Mouse (Mus musculus) heart, adult 2 months (tissue): Measurements from ENCODE around the gene Galnt9. TPM values are rescaled to one million over a fixed set of nuclear protein-coding genes. Genes with fewer than 3 reads are reported as not detected.

ENCODE experiments used
- DNase-seq, 2 experiments: peaks; one replicate each; pipeline ENCODE4 v3.0.0; 2021
- H3K27ac ChIP-seq: fragments of 200-600 bp; 2 replicates; pipeline ENCODE4 v1.8.1; 2022
- H3K27me3 ChIP-seq: fragments of 200-500 bp; 2 replicates; pipeline ENCODE4 v1.6.1; 2012; ENCODE audit warnings: mild to moderate bottlenecking, low read length, inconsistent platforms, mixed read lengths; ENCODE audit not compliant: control insufficient read depth, insufficient read depth
- H3K36me3 ChIP-seq: fragments of 200-500 bp; 2 replicates; pipeline ENCODE4 v1.6.1; 2012; ENCODE audit warnings: low read length, inconsistent platforms; ENCODE audit not compliant: control insufficient read depth, insufficient read depth
- H3K4me1 ChIP-seq: fragments of 200-500 bp; 2 replicates; pipeline ENCODE4 v1.6.1; 2011; ENCODE audit warnings: low read length; ENCODE audit not compliant: control insufficient read depth, insufficient read depth
- H3K4me3 ChIP-seq: fragments of 200-600 bp; 2 replicates; pipeline ENCODE4 v1.8.1; 2022
- H3K79me2 ChIP-seq: fragments of 200-500 bp; replicated peaks from 2 replicates; pipeline ENCODE4 v1.6.1; 2012; ENCODE audit warnings: mild to moderate bottlenecking, inconsistent platforms, low read length, moderate library complexity, mixed read lengths; ENCODE audit not compliant: control insufficient read depth, insufficient read depth
- H3K9ac ChIP-seq: fragments of 200-500 bp; 2 replicates; pipeline ENCODE4 v1.6.1; 2012; ENCODE audit warnings: low read depth, mild to moderate bottlenecking, control low read depth, inconsistent platforms, low read length, mixed read lengths
- CTCF ChIP-seq: fragments of 200-600 bp; IDR thresholded peaks from 2 replicates; pipeline ENCODE4 v1.8.1; 2022; ENCODE audit warnings: antibody characterized with exemption, mild to moderate bottlenecking, moderate library complexity
- EP300 ChIP-seq: fragments of 200-500 bp; IDR thresholded peaks from 2 replicates; pipeline ENCODE4 v1.6.1; 2011; ENCODE audit warnings: low read depth, low read length, control low read depth; ENCODE audit not compliant: insufficient read depth
- POLR2A ChIP-seq: fragments of 200-500 bp; IDR thresholded peaks from 2 replicates; pipeline ENCODE4 v1.6.1; 2011; ENCODE audit warnings: mild to moderate bottlenecking, low read depth, low read length, control low read depth; ENCODE audit not compliant: insufficient read depth
- WGBS: fragments of 180-500 bp; shearing (Covaris S2); methylation state at CpG from one replicate; pipeline ENCODE4 v1.1.7; 2018; 5-methylcytosine and 5-hydroxymethylcytosine counted together
- intact Hi-C: fragments of 180-260 bp; cut with DNase I; formaldehyde crosslinking; loops from one replicate; pipeline ENCODE4 v1.15.1; 2025
- polyA plus RNA-seq: library from polyadenylated mRNA; depleted of rRNA; stranded (reverse); fragments of >200 nt; gene quantifications from 2 replicates; pipeline ENCODE4 v1.2.3, GENCODE M21; 2012
- total RNA-seq, 2 experiments: library from RNA; stranded (reverse); gene quantifications; 2 replicates each; pipeline ENCODE4 v1.2.3; 2021

Galnt9 gene
- total and polyA plus RNA-seq, 3 experiments, result 0.20 TPM; not detected in 2

GRCm38 (mm10) chr5:110513791-110514190 is 30.4 kb upstream of the Galnt9 start:
- Histone ChIP-seq H3K79me2 (no peaks in the 10 kb centered on the region), H3K36me3 (no peaks in the 10 kb centered on the region), H3K9ac (no peak overlapping the region), H3K4me1 (no peaks in the 10 kb centered on the region), H3K27ac (no peak overlapping the region), H3K27me3 (no peaks in the 10 kb centered on the region), H3K4me3 (no peak overlapping the region)
- TF ChIP-seq EP300 (no peak), POLR2A (no peak), CTCF (no peak)
- intact Hi-C loops, result no loop called here
- WGBS, result 69% methylated on average over 4 of the region's 4 CpGs
- DNase-seq, result no peak

DNA sequence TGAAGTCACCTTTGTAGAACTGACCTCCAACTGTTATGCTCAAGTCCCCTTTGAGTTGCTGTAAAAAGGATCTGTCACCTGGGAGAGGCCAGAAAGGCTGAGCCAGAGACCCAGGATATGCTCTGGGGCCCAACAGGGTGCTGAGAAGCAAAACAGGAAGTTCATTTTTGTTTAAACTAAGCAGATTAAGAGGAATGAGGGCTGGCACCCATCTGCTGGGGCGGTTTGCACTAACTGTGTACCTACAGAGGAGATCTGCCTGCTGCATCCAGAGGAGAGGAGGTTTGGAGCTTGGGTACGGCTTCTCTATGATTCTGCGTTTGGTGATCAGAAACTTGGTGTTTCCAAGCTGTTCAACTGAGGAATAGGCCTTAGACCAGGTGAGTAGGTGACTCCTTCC is 29.5 kb upstream of the Galnt9 start:
- no peak for TF ChIP-seq CTCF
- TF ChIP-seq POLR2A, result no peak
- TF ChIP-seq EP300, result no peak
- Histone ChIP-seq H3K79me2 (no peaks in the 10 kb centered on the region), H3K9ac (no peak overlapping the region), H3K27ac (no peak overlapping the region), H3K36me3 (no peaks in the 10 kb centered on the region), H3K4me3 (no peak overlapping the region), H3K4me1 (no peaks in the 10 kb centered on the region), H3K27me3 (no peaks in the 10 kb centered on the region)
- DNase-seq, result no peak
- intact Hi-C loops, result no loop called here
- 69% methylated on average over 3 of the region's 3 CpGs for WGBS

GRCm38 (mm10) chr5:110516390-110516789 is 27.8 kb upstream of the Galnt9 start:
- TF ChIP-seq CTCF, result no peak
- TF ChIP-seq EP300, result no peak
- no peak for TF ChIP-seq POLR2A
- Histone ChIP-seq H3K27ac (no peak overlapping the region), H3K79me2 (no peaks in the 10 kb centered on the region), H3K27me3 (no peaks in the 10 kb centered on the region), H3K9ac (no peak overlapping the region), H3K4me3 (no peak overlapping the region), H3K36me3 (no peaks in the 10 kb centered on the region), H3K4me1 (no peaks in the 10 kb centered on the region)
- intact Hi-C loops, result no loop called here
- 56% methylated on average over 4 of the region's 4 CpGs for WGBS
- no peak for DNase-seq

DNA sequence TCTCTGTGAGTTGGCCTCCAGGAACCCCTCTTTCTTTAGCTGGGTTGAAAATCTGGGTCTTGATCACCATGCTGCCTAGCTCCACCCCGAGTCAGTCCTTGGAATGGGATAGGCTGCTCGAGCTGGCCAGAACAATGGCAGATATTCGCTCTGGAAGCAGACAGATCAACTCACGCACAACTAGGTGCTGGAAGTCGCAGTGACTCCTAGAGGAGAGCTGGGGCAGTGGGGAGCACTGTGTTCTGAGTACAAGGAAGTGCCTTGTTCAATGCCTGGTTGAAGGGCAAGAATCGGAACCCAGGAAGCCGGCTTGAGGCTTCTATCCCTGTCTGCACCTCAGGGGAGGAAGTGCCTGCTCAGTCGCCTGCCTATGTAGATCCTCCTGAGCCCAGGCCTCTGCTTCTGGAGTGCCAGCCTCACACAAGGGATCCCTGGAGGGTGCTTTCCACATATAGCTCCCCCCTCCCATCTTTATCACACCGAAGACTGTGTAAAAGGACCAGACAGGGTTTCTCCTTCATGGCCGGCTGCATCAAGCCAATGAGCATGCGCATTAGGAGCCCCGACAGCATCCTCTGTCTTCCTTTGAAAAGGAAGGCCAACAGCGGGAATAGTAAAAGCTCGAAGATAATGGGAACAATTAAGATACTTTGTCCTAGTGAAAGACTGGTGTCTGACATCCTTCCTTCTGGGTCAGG is 25.9 kb upstream of the Galnt9 start:
- H3K79me2 ChIP-seq, result no peaks in the 10 kb centered on the region
- no peak for DNase-seq
- no peaks in the 10 kb centered on the region for H3K36me3 ChIP-seq
- WGBS, result 37% methylated on average over 14 of the region's 14 CpGs
- no peak overlapping the region for H3K27ac ChIP-seq
- H3K27me3 ChIP-seq, result no peaks in the 10 kb centered on the region
- H3K9ac ChIP-seq, result no peak overlapping the region
- H3K4me1 ChIP-seq, result no peaks in the 10 kb centered on the region
- H3K4me3 ChIP-seq, result no peak overlapping the region
- intact Hi-C loops, result no loop called here
- TF ChIP-seq EP300, result no peak
- no peak for TF ChIP-seq POLR2A
- TF ChIP-seq CTCF, result no peak

GRCm38 (mm10) chr5:110520974-110521373 is 23.2 kb upstream of the Galnt9 start:
- WGBS, result 72% methylated on average over 4 of the region's 4 CpGs
- intact Hi-C loops, result no loop called here
- DNase-seq, result no peak

GRCm38 (mm10) chr5:110521822-110522221 is 22.3 kb upstream of the Galnt9 start:
- Histone ChIP-seq H3K4me1 (no peaks in the 10 kb centered on the region), H3K27me3 (peaks cover 2% of the 10 kb centered on the region), H3K36me3 (no peaks in the 10 kb centered on the region), H3K9ac (no peak overlapping the region), H3K79me2 (no peaks in the 10 kb centered on the region), H3K27ac (no peak overlapping the region), H3K4me3 (no peak overlapping the region)
- no peak for TF ChIP-seq CTCF
- TF ChIP-seq POLR2A, result no peak
- TF ChIP-seq EP300, result no peak
- intact Hi-C loops, result no loop called here
- no peak for DNase-seq
- 40% methylated on average over 7 of the region's 7 CpGs for WGBS

More at GRCm38 (mm10) chr5:110520974-110521373, 23.2 kb upstream of the Galnt9 start:
- Histone ChIP-seq H3K36me3 (no peaks in the 10 kb centered on the region), H3K9ac (no peak overlapping the region), H3K79me2 (no peaks in the 10 kb centered on the region), H3K27ac (no peak overlapping the region), H3K4me3 (no peak overlapping the region), H3K27me3 (peaks cover 2% of the 10 kb centered on the region), H3K4me1 (no peaks in the 10 kb centered on the region)
- TF ChIP-seq EP300 (no peak), POLR2A (no peak), CTCF (no peak)
